Mouse (Mus musculus): ENCODE data around the gene Rhbdl1. TPM values are rescaled to one million over a fixed set of nuclear protein-coding genes. Genes with fewer than 3 reads are reported as not detected.

The Rhbdl1 gene
- polyA plus RNA-seq, 1 experiment from 2014 or later, result 2.1 TPM

DNA sequence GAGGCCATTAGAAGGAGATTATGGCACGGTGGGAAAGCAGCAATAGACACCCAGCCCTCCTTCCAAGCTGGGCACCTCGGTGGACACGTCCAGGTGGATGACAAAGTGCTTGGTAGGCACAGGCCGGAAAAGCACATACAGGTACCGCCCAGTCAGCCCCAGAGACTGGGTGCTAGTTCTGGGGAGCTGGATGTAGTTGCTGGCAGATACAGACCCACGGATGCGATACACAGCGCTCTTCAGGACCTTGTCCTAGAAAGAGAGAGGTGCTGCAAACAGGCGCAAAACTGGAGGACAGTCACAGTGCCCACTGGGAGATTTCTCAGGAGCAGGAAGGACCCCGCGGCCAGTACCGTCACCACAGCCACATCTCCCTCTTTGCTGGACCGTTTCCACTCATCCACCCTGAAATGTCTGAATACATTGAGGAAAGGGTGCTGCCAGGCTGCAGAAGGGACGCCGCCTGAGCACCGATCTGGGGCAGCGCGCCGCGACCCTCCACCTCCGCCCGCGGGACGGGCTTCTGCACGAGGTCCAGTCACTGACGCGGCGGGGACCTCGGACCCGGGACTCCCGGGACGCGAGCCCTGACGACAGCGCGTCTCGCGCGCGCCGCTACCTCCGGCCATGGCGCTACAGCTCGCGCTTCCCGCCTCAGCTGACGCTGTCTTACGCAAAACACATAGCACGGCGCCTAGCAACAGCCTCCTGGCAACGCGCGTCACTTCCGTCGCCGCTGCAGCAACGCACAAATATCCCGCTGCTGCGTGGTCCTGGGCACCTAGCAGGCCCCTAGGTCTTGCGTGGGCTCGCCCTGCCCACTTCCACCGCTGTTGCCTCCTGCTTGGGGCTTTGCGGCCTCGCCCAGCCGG lies 24.0 kb upstream of the Rhbdl1 start, which contains the start of gene Wdr90:
Gene Wdr90, minus strand, starts transcription at position 670 of the 872 bp plus-strand sequence.
- Histone ChIP-seq H3K27ac (ENCODE audit: low read depth, low read length) (peak within 1 kb of the TSS; percentile 76), H3K27me3 (ENCODE audit: control insufficient read depth, insufficient read depth, low read length) (no peaks in the 10 kb centered on the region), H3K9ac (ENCODE audit: low read length) (peak within 1 kb of the TSS; percentile 84), H3K4me1 (replicated peaks; ENCODE audit: control insufficient read depth, insufficient read depth, low read length) (peaks cover 14% of the 10 kb centered on the region), H3K9me3 (ENCODE audit: control insufficient read depth, low read length) (no peaks in the 10 kb centered on the region), H3K36me3 (ENCODE audit: control insufficient read depth, insufficient read depth, low read length) (no peaks in the 10 kb centered on the region), H3K4me3 (ENCODE audit: low read depth, low read length) (peak within 1 kb of the TSS; percentile 64), H3K4me2 (ENCODE audit: low read depth, low read length, severe bottlenecking) (peak within 1 kb of the TSS; percentile 92)
- ATAC-seq (replicated peaks; ENCODE audit: low FRiP score), result peak; percentile 96
- WGBS, result 4% methylated on average over 65 of the region's 65 CpGs
- DNase-seq (ENCODE audit: low spot score), result peak; percentile 93

DNA sequence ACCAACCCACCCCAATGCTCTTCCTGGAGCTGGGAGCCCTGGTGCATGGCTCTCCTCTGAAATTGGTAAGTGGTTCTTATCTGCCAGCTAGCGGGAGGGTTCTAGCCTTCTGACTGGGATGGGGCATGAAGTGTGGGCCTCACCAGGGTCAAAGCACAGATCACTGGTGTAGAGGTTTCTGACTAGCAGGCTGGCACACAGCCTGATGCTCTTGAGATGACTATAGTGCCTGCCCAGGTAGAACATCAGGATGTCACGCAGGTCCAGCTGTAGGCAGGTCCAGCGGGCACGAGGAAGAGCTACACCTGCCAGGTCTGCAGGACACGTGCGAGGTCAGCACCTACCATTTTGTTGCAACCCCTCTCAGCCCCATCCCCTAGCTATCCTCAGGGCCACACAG lies 23.1 kb upstream of the Rhbdl1 start:
- no peak for ATAC-seq (replicated peaks; ENCODE audit: low FRiP score)
- H3K4me1 ChIP-seq (replicated peaks; ENCODE audit: control insufficient read depth, insufficient read depth, low read length), result peaks cover 14% of the 10 kb centered on the region
- H3K4me3 ChIP-seq (ENCODE audit: low read depth, low read length), result peak overlapping the region; percentile 64
- H3K27me3 ChIP-seq (ENCODE audit: control insufficient read depth, insufficient read depth, low read length), result no peaks in the 10 kb centered on the region
- no peaks in the 10 kb centered on the region for H3K9me3 ChIP-seq (ENCODE audit: control insufficient read depth, low read length)
- peak overlapping the region; percentile 92 for H3K4me2 ChIP-seq (ENCODE audit: low read depth, low read length, severe bottlenecking)
- 94% methylated on average over 6 of the region's 6 CpGs for WGBS
- no peaks in the 10 kb centered on the region for H3K36me3 ChIP-seq (ENCODE audit: control insufficient read depth, insufficient read depth, low read length)
- H3K9ac ChIP-seq (ENCODE audit: low read length), result peak overlapping the region; percentile 84
- DNase-seq (ENCODE audit: low spot score), result no peak
- no peak overlapping the region for H3K27ac ChIP-seq (ENCODE audit: low read depth, low read length)

DNA sequence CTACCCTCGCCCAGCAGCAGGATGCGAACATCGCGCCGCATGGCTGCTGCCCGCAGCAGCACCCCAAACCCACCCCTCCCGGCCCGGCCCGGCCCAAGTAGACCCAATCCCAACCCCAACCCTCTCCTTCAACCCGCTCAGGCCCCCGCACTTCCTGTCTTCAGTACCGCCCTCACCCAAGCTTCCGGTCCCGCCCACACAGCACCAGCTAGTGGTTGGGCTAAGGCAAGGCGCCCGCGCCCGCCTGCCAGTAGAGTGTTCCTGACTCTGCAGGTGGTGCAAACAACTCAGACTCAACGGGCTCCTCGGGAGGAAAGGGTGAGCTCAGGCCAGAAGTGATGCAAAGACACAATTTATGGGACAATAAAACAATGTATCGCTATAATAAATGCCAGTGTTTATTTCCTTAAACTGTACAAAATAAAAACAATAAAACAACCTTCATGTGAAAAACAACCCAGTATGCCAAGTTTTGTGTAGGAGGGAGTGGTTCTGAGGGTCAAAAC lies 7.4 kb upstream of the Rhbdl1 start, which contains the start of gene Rhot2:
Gene Rhot2, minus strand, starts transcription at position 456 of the 506 bp plus-strand sequence.
- Histone ChIP-seq H3K9ac (ENCODE audit: low read length) (peak within 1 kb of the TSS; percentile 84), H3K4me2 (ENCODE audit: low read depth, low read length, severe bottlenecking) (peak within 1 kb of the TSS; percentile 97), H3K27me3 (ENCODE audit: control insufficient read depth, insufficient read depth, low read length) (no peaks in the 10 kb centered on the region), H3K27ac (ENCODE audit: low read depth, low read length) (peak within 1 kb of the TSS; percentile 25; the same call in 1 of the 2 replicates), H3K4me1 (replicated peaks; ENCODE audit: control insufficient read depth, insufficient read depth, low read length) (peaks cover 6% of the 10 kb centered on the region), H3K36me3 (ENCODE audit: control insufficient read depth, insufficient read depth, low read length) (peaks cover 22% of the 10 kb centered on the region), H3K4me3 (ENCODE audit: low read depth, low read length) (peak within 1 kb of the TSS; percentile 83), H3K9me3 (ENCODE audit: control insufficient read depth, low read length) (no peaks in the 10 kb centered on the region)
- DNase-seq (ENCODE audit: low spot score) (peak; percentile 96), ATAC-seq (replicated peaks; ENCODE audit: low FRiP score) (peak; percentile 96)
- WGBS, result 3% methylated on average over 21 of the region's 21 CpGs

DNA sequence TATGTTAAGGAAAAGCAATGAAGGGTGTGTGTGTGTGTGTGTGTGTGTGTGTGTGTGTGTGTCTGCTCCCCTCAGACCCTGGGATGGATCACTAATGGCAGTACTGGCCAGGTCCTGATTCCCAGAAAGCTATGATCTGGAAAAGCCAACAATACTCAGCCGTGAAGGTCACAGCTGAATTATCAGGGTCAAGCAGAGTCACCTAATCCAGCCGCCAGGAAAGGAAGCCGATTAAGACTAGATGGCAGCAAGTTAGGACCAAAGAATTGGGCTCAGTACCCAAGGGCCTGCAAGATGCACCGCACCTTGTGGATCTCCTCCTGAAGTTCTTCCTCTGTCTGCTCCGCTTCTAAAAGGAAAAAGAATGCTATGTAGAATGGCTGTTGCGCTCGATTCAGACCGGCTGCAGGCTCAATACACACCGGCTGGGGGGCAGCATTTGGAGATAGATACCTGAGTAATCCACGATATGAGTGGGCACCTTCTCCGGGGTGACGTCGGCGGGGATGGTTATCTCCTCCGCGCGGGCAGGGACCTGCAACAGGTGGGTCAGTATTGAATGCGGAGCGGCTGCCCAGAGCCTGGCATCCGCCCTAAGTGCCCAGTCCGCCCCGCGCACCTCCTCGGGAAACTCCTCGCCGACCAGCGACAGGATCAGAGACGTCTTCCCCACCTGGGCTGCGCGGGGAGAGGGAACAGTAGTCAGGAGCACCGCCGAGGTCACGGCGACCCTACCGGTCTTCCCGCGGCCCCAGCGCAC lies 6.7 kb upstream of the Rhbdl1 start:
- Histone ChIP-seq H3K9ac (ENCODE audit: low read length) (peak overlapping the region; percentile 84), H3K4me1 (replicated peaks; ENCODE audit: control insufficient read depth, insufficient read depth, low read length) (peaks cover 6% of the 10 kb centered on the region), H3K27me3 (ENCODE audit: control insufficient read depth, insufficient read depth, low read length) (no peaks in the 10 kb centered on the region), H3K4me3 (ENCODE audit: low read depth, low read length) (peak overlapping the region; percentile 83), H3K36me3 (ENCODE audit: control insufficient read depth, insufficient read depth, low read length) (peaks cover 22% of the 10 kb centered on the region), H3K4me2 (ENCODE audit: low read depth, low read length, severe bottlenecking) (peak overlapping the region; percentile 97), H3K27ac (ENCODE audit: low read depth, low read length) (peak overlapping the region; percentile 25; the same call in 1 of the 2 replicates), H3K9me3 (ENCODE audit: control insufficient read depth, low read length) (no peaks in the 10 kb centered on the region)
- DNase-seq (ENCODE audit: low spot score), result no peak
- 0 out of 2 replicates have a peak, but pooled peaks have one; percentile 4 for ATAC-seq (replicated peaks; ENCODE audit: low FRiP score)
- 3% methylated on average over 38 of the region's 38 CpGs for WGBS

DNA sequence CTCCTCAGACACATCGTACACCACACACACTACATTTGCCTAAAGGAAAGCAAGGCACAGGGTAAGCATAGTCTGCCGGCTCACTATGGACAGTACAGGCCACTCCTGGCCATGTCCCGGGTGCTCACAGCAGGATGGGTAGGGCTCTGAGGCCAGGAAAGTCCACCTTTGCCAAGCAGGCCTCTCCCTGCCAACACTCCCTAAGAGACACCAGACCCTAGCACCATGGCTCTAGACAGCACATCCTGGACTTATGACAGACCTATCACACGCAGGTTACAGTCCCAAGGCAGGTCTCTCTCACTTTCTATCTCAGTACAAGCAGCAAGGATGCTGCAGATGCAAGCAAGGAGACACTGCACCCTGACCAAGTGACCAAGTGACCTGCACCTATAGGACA lies 6.0 kb upstream of the Rhbdl1 start:
- Histone ChIP-seq H3K9ac (ENCODE audit: low read length) (no peak overlapping the region; the same call in 1 of the 2 replicates), H3K4me3 (ENCODE audit: low read depth, low read length) (peak overlapping the region; percentile 83), H3K4me1 (replicated peaks; ENCODE audit: control insufficient read depth, insufficient read depth, low read length) (peaks cover 6% of the 10 kb centered on the region), H3K27ac (ENCODE audit: low read depth, low read length) (no peak overlapping the region), H3K27me3 (ENCODE audit: control insufficient read depth, insufficient read depth, low read length) (no peaks in the 10 kb centered on the region), H3K36me3 (ENCODE audit: control insufficient read depth, insufficient read depth, low read length) (peaks cover 19% of the 10 kb centered on the region), H3K9me3 (ENCODE audit: control insufficient read depth, low read length) (no peaks in the 10 kb centered on the region), H3K4me2 (ENCODE audit: low read depth, low read length, severe bottlenecking) (peak overlapping the region; percentile 97)
- ATAC-seq (replicated peaks; ENCODE audit: low FRiP score) (no peak), DNase-seq (ENCODE audit: low spot score) (no peak)
- WGBS, result 92% methylated on average over 4 of the region's 4 CpGs

DNA sequence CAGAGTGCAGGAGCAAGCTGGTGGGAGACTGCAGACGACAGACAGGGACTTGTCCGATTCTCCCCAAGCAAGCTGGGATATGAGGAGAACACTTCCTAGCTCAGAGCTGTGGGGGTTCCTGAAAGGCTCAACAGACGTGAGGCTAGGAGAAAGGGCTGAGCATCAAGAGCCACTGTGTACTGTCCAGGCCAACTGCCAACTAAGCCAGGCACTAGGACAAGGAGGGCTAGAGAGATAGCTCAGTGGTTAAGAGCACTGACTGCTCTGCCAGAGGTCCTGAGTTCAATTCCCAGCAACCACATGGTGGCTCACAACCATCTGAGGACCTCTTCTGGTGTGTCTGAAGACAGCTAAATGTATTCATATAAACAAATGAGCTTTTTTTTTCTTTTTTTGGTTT lies 5.4 kb upstream of the Rhbdl1 start:
- no peak overlapping the region for H3K4me3 ChIP-seq (ENCODE audit: low read depth, low read length)
- H3K4me2 ChIP-seq (ENCODE audit: low read depth, low read length, severe bottlenecking), result no peak overlapping the region
- H3K36me3 ChIP-seq (ENCODE audit: control insufficient read depth, insufficient read depth, low read length), result peaks cover 19% of the 10 kb centered on the region
- peaks cover 7% of the 10 kb centered on the region for H3K4me1 ChIP-seq (replicated peaks; ENCODE audit: control insufficient read depth, insufficient read depth, low read length)
- H3K9me3 ChIP-seq (ENCODE audit: control insufficient read depth, low read length), result no peaks in the 10 kb centered on the region
- ATAC-seq (replicated peaks; ENCODE audit: low FRiP score) (no peak), DNase-seq (ENCODE audit: low spot score) (no peak)
- no peaks in the 10 kb centered on the region for H3K27me3 ChIP-seq (ENCODE audit: control insufficient read depth, insufficient read depth, low read length)
- 81% methylated on average over 3 of the region's 3 CpGs for WGBS
- H3K27ac ChIP-seq (ENCODE audit: low read depth, low read length), result no peak overlapping the region
- no peak overlapping the region for H3K9ac ChIP-seq (ENCODE audit: low read length)

DNA sequence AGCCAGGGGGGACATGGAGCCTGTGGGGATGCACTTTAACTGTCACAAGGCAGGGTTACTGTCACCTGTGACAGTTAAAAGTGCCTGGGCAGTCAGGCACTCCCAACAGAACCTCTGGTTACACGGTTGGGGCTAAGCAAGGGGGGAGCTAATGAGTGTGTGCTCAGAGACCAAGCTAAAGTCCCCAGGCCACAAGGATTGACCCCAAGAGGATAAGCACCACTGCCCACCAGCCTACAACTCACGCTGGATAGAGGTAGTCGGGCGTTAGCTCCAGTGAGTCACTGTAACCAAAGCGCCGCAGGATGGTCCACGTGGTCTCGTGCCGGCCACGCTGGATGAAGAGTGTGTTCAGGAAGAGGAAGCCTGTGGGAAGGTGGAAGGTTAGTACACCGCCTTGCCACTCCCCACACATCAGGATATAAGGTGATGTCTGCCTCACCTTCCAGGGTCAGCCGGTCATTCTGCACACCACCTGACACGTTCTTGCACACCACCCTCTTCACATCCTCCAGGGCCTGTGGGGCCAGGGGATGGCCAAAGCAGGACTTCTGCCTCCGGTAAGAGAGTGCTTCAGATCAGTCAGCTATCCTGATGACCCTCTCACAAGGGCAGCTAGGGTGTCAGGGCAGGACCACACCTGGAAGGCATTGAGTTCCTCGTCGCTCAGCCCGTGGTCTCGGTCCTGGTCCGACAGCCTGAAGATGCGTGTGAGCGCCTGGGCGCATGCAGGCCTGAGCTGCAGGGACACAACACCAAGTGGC lies 4.2 kb upstream of the Rhbdl1 start, which contains the start of gene Gm20683:
Gene Gm20683, minus strand, starts transcription at position 647 of the 764 bp plus-strand sequence.
- WGBS, result 93% methylated on average over 22 of the region's 22 CpGs
- Histone ChIP-seq H3K9ac (ENCODE audit: low read length) (no peak within 1 kb of the TSS), H3K4me3 (ENCODE audit: low read depth, low read length) (no peak within 1 kb of the TSS), H3K27me3 (ENCODE audit: control insufficient read depth, insufficient read depth, low read length) (no peaks in the 10 kb centered on the region), H3K4me2 (ENCODE audit: low read depth, low read length, severe bottlenecking) (no peak within 1 kb of the TSS), H3K4me1 (replicated peaks; ENCODE audit: control insufficient read depth, insufficient read depth, low read length) (peaks cover 17% of the 10 kb centered on the region), H3K9me3 (ENCODE audit: control insufficient read depth, low read length) (no peaks in the 10 kb centered on the region), H3K36me3 (ENCODE audit: control insufficient read depth, insufficient read depth, low read length) (peaks cover 19% of the 10 kb centered on the region), H3K27ac (ENCODE audit: low read depth, low read length) (no peak within 1 kb of the TSS)
- ATAC-seq (replicated peaks; ENCODE audit: low FRiP score) (no peak), DNase-seq (ENCODE audit: low spot score) (no peak)

DNA sequence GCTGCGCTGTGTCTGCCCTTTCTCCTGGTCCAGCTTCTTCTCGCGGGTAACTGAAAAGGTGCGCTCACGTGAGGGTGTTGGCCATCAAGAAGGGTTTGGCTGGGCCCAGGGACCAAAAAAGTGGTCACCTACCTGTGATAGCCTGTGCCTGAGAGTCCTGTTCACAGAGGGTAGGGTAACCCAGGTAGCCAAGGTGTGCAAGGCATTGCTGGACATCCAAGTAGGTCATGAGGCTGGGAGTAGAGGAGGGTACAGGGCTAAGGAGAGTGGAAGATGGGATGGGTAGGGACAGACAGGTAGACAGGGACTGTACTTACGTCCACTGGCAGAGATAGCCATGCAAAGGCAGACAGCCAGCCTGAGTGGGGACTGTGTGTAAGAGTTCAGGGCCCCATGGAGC lies 3.4 kb upstream of the Rhbdl1 start:
- Histone ChIP-seq H3K9me3 (ENCODE audit: control insufficient read depth, low read length) (no peaks in the 10 kb centered on the region), H3K36me3 (ENCODE audit: control insufficient read depth, insufficient read depth, low read length) (peaks cover 19% of the 10 kb centered on the region), H3K4me1 (replicated peaks; ENCODE audit: control insufficient read depth, insufficient read depth, low read length) (peaks cover 18% of the 10 kb centered on the region), H3K9ac (ENCODE audit: low read length) (no peak overlapping the region), H3K27me3 (ENCODE audit: control insufficient read depth, insufficient read depth, low read length) (no peaks in the 10 kb centered on the region), H3K4me2 (ENCODE audit: low read depth, low read length, severe bottlenecking) (no peak overlapping the region), H3K4me3 (ENCODE audit: low read depth, low read length) (no peak overlapping the region), H3K27ac (ENCODE audit: low read depth, low read length) (no peak overlapping the region)
- ATAC-seq (replicated peaks; ENCODE audit: low FRiP score) (no peak), DNase-seq (ENCODE audit: low spot score) (no peak)
- 92% methylated on average over 6 of the region's 6 CpGs for whole genome bisulfite sequencing
